Mouse (Mus musculus) kidney, postnatal 36 days (tissue): Measurements from ENCODE around the gene Zfp385a.

ENCODE experiments used
- DNase-seq, 2 experiments: peaks; one replicate each; pipeline ENCODE4 v3.0.0; 2021 to 2022; ENCODE audit warnings: mixed read lengths in 2 of 2

The Zfp385a gene

DNA sequence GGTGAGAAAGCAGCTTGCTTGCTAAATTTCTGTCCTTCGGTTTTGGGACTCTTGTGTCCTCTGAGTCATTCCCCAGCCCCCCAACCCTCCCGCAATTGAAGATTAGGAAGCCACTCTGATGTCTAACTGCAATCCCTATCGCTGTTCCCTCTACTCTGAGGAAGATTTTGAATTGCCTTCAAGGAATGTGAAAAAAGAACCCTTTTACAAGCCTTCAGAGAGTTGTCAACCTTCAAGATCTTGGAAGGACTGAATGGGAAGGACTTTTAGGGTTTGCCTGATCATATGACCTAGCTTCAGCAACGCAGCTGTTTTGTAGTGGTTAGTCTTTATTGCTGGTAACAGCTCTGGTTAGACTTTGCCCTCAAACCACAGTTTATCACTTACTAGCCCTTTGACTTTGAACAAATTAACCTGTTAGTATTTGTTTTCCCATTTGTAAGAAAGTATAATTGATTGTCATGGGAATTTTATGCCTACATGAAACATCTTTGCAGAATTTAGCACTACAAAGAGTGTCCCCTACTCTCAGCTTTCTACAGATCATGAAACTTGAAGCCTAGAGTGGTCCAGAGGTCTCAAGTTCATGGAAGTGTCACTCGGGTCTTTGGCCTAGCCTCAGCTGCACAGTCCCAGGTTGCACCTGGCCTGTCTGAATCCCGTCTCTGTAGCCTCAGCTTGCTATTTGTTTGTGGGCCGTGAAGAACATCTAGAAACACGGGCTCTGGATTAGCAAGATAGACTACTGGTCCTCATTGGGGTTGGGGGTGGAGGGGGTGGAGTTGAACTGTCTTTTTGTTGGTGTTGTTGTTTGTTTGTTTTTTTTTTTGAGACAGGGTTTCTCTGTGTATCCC lies 33.9 kb downstream of the Zfp385a start:
- peak; percentile 49 to 80 for DNase-seq

DNA sequence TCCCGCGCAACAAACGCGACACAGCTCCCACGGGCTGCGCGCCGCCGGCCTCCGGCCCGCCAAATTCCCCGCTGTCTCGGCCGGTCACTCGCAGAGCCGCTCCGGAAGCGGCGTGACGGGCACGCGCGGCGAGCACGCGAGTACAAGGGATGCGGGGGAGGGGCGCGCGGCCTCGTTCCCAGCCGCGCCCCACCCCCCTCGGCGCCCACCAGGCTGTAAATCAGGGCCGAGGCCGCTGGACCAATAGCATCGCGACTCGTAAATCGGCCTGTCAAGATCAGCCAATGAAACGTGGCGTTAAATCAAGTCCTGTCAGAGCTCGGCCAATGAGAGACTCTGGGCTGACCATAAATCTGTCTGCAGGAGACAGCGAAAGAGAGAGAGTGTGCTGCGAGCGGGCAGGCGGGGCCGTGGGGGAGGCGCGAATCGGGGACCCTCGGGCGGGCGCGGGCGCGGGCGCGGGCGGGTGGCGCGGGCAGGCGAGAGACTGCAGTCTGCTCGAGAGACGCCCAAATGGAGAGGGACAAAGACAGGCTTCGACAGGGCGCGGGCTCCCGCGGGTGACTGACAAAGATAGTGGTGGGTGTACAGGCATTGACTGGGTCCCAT lies 34.7 kb downstream of the Zfp385a start:
- DNase-seq, result peak; percentile 99

DNA sequence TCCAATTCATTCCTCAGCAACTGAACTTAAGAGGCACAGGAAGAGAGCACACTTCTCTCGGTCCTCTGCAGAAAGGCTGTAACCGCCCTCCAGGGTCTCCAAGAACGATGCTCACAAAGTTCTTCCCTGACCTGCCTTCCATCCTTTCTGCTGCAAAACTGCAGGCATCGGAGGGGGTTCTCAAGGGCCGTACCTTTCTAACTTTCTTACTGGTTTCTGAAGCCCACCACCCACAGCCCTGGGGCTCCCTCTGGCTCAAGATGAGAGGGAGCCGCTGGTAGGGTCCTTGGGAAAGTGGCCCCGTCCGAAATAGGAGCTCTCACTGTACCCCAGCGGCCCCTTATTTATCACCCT lies 35.3 kb downstream of the Zfp385a start:
- peak in 1 of 2 experiments; percentile 28 for DNase-seq

- DNase-seq, result peak in 1 of 2 experiments; percentile 43
Measured at GRCm38 (mm10) chr15:103303916-103304615, 35.8 kb downstream of the Zfp385a start.

DNA sequence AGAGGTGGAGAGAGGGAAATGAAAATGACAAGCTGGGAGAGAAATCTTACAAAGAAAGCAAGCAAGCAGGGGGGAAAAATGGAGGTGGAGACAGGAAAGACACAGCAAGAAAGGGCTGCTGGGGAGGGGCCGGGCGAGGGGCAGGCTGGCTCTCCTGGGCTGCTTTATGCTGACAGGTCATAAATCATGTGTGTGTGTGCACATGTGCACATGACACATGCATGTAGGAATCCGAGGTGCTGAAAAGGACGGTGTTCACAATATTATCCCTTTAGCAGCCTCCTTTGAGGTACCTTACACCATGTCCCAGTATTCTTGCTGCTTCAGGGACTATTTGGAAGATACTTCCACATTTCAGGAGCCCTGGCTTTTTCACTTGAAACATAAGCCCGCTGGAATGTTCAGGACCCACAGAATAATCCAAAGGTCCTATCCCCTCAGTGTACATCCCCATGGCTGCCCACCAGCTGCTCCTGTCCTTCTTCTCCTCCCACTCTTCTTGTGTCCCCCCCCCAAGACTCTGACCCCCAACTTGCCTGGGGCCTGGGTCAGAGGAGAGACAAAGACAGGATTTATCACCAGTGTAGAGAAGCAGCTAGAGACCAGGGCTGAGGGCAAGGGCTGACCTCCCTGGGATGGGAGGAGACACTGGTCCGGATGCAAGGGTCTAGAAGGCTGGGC lies 37.4 kb downstream of the Zfp385a start:
- DNase-seq, result no peak

DNA sequence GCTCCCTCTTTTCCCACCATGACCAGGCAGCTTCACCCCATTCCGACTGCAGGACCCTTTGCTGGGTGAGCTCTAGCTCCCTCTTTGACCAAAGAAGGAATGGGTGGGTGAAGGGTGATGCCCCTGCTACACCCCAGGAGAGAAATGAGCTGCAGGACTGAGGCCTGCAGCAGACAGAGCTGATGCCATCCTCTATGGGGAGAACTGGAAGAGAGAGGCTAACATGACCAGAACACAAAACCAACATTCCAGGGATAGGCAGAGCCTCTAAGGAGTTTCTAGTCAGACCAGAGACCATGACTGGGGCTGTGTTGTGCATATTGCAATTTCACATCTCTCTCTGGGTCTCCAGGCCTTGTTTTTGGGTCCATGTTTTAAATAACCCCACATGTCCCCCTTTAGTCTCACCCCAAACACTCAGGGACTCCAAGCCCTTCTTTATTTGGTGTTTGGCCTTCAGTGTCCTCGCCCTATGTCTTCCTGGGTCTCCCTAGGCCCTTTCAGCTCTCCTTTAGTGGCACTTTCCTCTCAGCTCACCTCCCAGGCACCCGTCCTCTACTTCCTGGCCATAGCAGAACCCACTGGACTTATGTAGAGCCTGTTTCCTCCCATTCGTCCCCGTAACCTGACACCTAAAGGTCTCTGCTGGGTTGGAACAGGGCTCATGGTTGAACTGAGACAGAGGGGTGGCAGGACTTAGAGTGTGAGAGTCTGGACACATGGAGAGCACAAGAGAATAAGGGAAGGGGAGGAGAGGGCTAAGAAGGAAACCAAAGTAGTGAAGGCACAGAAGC lies 38.1 kb downstream of the Zfp385a start:
- DNase-seq, result no peak

- no peak for DNase-seq
Measured at GRCm38 (mm10) chr15:103301046-103301445, 38.8 kb downstream of the Zfp385a start.

GRCm38 (mm10) chr15:103300560-103300959 lies 39.3 kb downstream of the Zfp385a start:
- DNase-seq, result no peak

DNA sequence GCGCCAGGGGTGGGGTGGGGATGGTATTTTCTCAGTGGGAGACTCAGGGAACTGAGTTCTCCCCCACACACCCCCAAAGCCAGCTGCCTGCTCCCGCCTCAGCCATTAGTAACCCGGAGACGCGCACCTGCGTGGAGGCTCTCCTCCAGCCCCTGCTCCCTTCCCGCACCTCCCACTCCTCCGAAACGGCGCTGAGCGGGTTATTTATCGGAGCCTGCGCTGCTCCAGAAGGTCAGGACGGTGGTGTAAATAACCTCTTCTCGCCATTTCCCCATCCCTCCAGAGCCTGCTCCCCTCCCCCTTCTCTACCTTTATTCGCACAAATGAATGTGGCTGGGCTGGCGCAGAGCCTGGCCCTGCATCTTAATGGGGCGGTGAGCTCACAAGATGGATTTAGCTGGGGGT lies 39.8 kb downstream of the Zfp385a start:
- peak in 1 of 2 experiments; percentile 46 for DNase-seq

DNA sequence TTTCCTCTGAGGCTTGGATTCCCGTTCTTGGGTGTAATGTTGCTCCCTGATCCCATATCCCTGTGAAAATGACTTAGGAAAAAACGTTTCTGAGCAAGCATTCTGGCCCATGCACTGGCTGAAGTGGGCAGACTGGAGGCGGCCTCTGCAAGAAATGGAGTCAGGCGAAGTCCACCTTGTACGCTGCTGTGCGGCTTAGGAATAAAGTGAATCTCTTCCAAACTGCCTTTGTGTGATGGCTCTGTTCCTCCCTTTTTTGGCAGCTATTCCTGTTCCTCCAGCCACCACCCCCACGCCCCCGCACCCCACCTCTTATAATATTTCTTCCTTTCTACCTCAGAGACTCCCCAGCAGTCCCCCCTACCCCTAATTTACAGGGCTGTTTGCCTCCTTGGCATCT lies 40.2 kb downstream of the Zfp385a start:
- DNase-seq, result no peak

- no peak for DNase-seq
Measured at GRCm38 (mm10) chr15:103298861-103299616, 40.9 kb downstream of the Zfp385a start.

- no peak for DNase-seq
Measured at GRCm38 (mm10) chr15:103298026-103298425, 41.9 kb downstream of the Zfp385a start.

GRCm38 (mm10) chr15:103297313-103297712 lies 42.6 kb downstream of the Zfp385a start:
- DNase-seq, result no peak

DNA sequence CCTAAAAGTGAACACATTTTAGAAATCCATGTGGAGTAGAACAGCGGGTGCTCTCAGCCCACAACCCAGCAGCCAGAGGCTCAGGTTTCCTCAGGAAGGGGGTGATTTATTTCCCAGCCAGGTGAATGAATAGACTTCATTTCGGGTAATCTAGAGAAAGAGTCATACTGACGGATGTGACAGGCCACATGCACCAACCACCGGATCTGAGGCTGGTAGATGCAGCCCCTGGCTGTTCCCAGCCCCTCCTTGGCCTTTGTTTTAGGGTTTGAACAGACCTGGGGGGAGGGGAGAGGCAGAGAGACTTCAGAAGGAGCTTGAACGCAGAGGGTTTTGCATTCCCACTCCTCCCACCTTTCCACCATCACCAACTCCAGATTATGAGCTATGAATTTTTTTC lies 44.0 kb downstream of the Zfp385a start:
- no peak for DNase-seq

- DNase-seq, result no peak
Measured at GRCm38 (mm10) chr15:103294649-103295048, 45.2 kb downstream of the Zfp385a start.

GRCm38 (mm10) chr15:103293375-103293774 lies 46.5 kb downstream of the Zfp385a start:
- no peak for DNase-seq

DNA sequence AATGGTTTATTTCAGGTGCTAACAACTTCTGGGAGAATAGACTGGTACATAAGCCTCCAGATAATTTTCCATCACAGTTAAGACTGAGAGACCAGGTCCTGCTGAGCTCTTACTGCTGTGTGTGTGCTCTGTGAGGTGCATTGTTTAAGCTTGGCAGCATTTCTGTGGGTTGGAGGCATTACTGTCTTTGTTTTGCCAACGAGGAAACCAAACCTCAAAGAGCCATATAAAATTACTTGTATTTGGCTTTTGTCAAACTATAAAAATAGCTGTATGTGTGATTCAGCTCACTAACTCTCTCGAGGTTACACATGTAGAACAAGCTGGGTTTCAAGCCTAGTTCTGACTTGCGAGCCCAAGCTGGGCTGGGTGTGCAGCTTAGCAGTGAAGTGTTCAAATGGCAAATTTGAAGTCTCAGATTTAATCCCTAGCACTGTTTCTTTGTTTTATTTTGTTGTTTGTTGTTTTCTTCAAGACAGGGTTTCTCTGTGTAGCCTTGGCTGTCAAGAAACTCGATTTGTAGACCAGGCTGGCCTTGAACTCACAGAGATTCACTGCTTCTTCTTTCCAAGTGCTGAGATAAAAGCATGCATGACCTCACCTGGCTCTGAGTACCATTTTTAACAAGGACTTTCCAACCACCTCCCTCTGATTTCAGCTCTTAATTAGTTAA lies 47.1 kb downstream of the Zfp385a start:
- no peak for DNase-seq

DNA sequence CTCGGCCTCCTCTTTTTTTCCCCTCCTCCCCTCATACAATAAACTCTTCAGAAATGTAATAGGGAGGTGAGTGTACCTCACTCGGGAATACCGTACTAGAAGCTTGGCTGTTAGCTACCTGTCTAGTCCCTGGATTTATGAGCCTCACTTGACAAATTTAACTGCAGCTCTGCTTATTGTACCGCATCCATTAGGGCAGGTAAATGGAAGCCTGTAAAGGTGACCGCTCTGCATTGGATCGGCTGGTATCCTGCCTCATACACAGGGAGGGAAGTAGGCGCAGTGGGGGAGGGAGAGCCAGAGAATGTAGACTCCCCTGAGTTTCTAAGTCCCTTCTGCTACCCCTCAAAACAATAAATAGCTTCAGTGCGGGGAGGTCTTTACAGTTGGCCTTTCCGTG lies 49.0 kb downstream of the Zfp385a start:
- DNase-seq, result no peak

GRCm38 (mm10) chr15:103290417-103290816 lies 49.5 kb downstream of the Zfp385a start:
- DNase-seq, result peak in 1 of 2 experiments; percentile 28

DNA sequence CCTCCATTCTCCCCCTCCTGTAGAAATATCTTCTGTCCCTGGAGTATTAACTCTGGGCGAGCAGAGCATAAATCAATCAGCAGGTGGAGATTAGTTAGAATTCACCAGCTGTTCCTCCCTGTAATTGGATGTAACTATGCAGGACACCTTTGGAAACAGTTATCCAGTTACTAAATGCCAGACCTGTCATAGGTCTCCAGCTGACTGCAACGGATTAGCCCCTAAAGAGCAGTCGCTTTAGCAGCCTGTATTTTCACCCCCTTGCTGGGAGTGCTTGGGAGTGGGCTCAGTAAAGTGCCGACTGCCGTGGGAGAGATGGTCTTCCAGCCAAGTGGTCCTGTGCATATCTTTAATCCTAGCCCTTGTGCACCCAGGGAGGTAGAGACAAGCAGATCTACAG lies 50.3 kb downstream of the Zfp385a start:
- DNase-seq, result no peak
